Mouse (Mus musculus) cerebellum, adult 2 months (tissue): Measurements from ENCODE around the gene Mroh2a.

Experiments used
- CTCF ChIP-seq: fragments of 200-500 bp; IDR thresholded peaks from 2 replicates; pipeline ENCODE4 v1.5.1; 2011; ENCODE audit warnings: low read depth, mild to moderate bottlenecking, control low read depth, low read length, moderate library complexity, borderline replicate concordance; ENCODE audit not compliant: insufficient read depth
- POLR2A ChIP-seq: fragments of 200-500 bp; IDR thresholded peaks from 2 replicates; pipeline ENCODE4 v1.6.1; 2011; ENCODE audit warnings: low read length, control low read depth, borderline replicate concordance; ENCODE audit not compliant: insufficient read depth

GRCm38 (mm10) chr1:88277818-88278511 is 51.2 kb downstream of the Mroh2a start:
- TF ChIP-seq CTCF (no peak), POLR2A (no peak)
